18 mouse cellular contexts compared by ENCODE assay signal in the genomic region with DNA sequence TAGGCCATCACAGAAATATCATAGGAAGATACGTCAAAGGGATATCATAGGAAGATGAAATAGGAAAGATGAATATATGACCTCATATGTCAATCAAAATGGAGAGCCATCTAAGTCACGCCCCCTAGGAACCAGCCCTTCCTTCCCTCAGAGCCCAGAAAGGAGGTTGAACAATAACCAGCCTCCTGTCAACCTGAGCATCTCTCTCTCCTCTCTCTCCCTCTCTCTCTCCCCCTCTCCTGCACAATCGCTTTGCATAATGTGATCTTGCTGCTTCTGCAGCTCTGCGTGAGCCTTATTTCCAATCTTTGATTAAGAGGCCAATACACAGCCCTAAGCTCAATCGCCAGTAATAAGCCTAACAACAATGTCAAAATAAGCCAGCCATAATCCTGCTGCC.
DNase-seq lines count a peak whose midpoint lies in the region; ATAC-seq and TF ChIP-seq lines count a peak whose summit lies in the region.
"Had no signal": no experiment of that assay in that cellular context is flagged by ENCODE, and none has a peak within 500 bp of the region (broad histone marks: within the 10 kb centered on the region; RNA-seq: fewer than 3 reads in every experiment).

No protein-coding gene starts in this region.

- H3K36me3 ChIP-seq in neural tube, embryonic 15.5 days, result no peaks in the 10 kb centered on the region
- no peaks in the 10 kb centered on the region for H3K36me3 ChIP-seq in hindbrain, embryonic 14.5 days (replicated peaks; ENCODE audit: control insufficient read depth, insufficient read depth)
- H3K36me3 ChIP-seq in midbrain, postnatal 0 days (ENCODE audit: insufficient read depth, low read length), result no peaks in the 10 kb centered on the region
- H3K36me3 ChIP-seq: heart, embryonic 15.5 days had no signal

- H3K27me3 ChIP-seq in neural tube, embryonic 15.5 days (replicated peaks), result no peaks in the 10 kb centered on the region
- no peaks in the 10 kb centered on the region for H3K27me3 ChIP-seq in hindbrain, embryonic 14.5 days (ENCODE audit: control insufficient read depth, insufficient read depth, low read length)
- no peaks in the 10 kb centered on the region for H3K27me3 ChIP-seq in midbrain, postnatal 0 days (ENCODE audit: insufficient read depth, low read length)
- H3K27me3 ChIP-seq: heart, embryonic 15.5 days had no signal

- no peak for DNase-seq in frontal cortex, postnatal 25 days (ENCODE audit: low spot score in 2 of 2)
- DNase-seq in neural tube, embryonic 10.5 days (ENCODE audit: extremely low spot score, low spot score), result no peak
- no peak for DNase-seq in hindbrain, embryonic 14.5 days (ENCODE audit: low spot score)
- DNase-seq in midbrain, postnatal 0 days (ENCODE audit: low spot score), result no peak
- no peak for DNase-seq in gastrocnemius, adult 8-10 months (ENCODE audit: low spot score in 2 of 2)
- no peak for DNase-seq in lung, postnatal 10 days
- DNase-seq: adrenal gland, postnatal 36 days; cerebellum, adult 8-10 months; gastrocnemius, postnatal 36 days; kidney, adult 11 months; lung, adult 18-20 months; thymus, postnatal 14 days had no signal

- no peak overlapping the region for H3K4me2 ChIP-seq in neural tube, embryonic 15.5 days
- no peak overlapping the region for H3K4me2 ChIP-seq in hindbrain, embryonic 14.5 days (replicated peaks)
- no peak overlapping the region for H3K4me2 ChIP-seq in midbrain, postnatal 0 days (ENCODE audit: low read depth, low read length, poor library complexity, severe bottlenecking)
- H3K4me2 ChIP-seq: heart, embryonic 15.5 days; liver, embryonic 11.5 days had no signal

- H3K9me3 ChIP-seq in neural tube, embryonic 15.5 days (replicated peaks), result no peaks in the 10 kb centered on the region
- H3K9me3 ChIP-seq in hindbrain, embryonic 14.5 days (ENCODE audit: control insufficient read depth, low read length), result no peaks in the 10 kb centered on the region
- H3K9me3 ChIP-seq in midbrain, postnatal 0 days (ENCODE audit: low read length), result no peaks in the 10 kb centered on the region
- H3K9me3 ChIP-seq: heart, embryonic 15.5 days had no signal

- 74% methylated on average over 5 of the region's 5 CpGs for WGBS in neural tube, embryonic 15.5 days
- 58% methylated on average over 5 of the region's 5 CpGs for WGBS in hindbrain, embryonic 14.5 days
- 35% methylated on average over 5 of the region's 5 CpGs for WGBS in midbrain, postnatal 0 days

- H3K4me1 ChIP-seq in neural tube, embryonic 15.5 days, result peaks cover 16% of the 10 kb centered on the region
- H3K4me1 ChIP-seq in hindbrain, embryonic 14.5 days (replicated peaks; ENCODE audit: control insufficient read depth, insufficient read depth, low read length), result peaks cover 19% of the 10 kb centered on the region
- H3K4me1 ChIP-seq in midbrain, postnatal 0 days (ENCODE audit: insufficient read depth, low read length), result peaks cover 5% of the 10 kb centered on the region; the same call in 1 of the 2 replicates
- H3K4me1 ChIP-seq: heart, embryonic 15.5 days had no signal

- H3K4me3 ChIP-seq in neural tube, embryonic 15.5 days (replicated peaks), result no peak overlapping the region
- H3K4me3 ChIP-seq in hindbrain, embryonic 14.5 days (replicated peaks; ENCODE audit: low read length), result no peak overlapping the region
- H3K4me3 ChIP-seq in midbrain, postnatal 0 days (ENCODE audit: low read depth, low read length), result no peak overlapping the region
- H3K4me3 ChIP-seq: erythroblast, embryonic 14.5 days; heart, embryonic 15.5 days had no signal

- peak; percentile 10; the same call in 1 of the 2 replicates for ATAC-seq in frontal cortex, adult (ENCODE audit: low TSS enrichment)
- ATAC-seq in neural tube, embryonic 15.5 days (ENCODE audit: low FRiP score), result no peak
- no peak for ATAC-seq in hindbrain, embryonic 14.5 days (ENCODE audit: low FRiP score)
- ATAC-seq in midbrain, postnatal 0 days (ENCODE audit: low FRiP score), result peak; percentile 39; the same call in 1 of the 2 replicates

- TF ChIP-seq CTCF in midbrain, postnatal 0 days (IDR thresholded peaks at IDR 0.05), result no peak

- no peak overlapping the region for H3K9ac ChIP-seq in neural tube, embryonic 15.5 days (replicated peaks)
- no peak overlapping the region for H3K9ac ChIP-seq in hindbrain, embryonic 14.5 days
- H3K9ac ChIP-seq in midbrain, postnatal 0 days (replicated peaks; ENCODE audit: low read length, poor library complexity, severe bottlenecking), result no peak overlapping the region
- H3K9ac ChIP-seq: heart, embryonic 15.5 days had no signal

- peak overlapping the region; percentile 48; the same call in 1 of the 2 replicates for H3K27ac ChIP-seq in neural tube, embryonic 15.5 days (replicated peaks)
- H3K27ac ChIP-seq in hindbrain, embryonic 14.5 days, result 0 out of 2 replicates have a peak overlapping the region, but pooled peaks have one; percentile 30
- 0 out of 2 replicates have a peak overlapping the region, but pooled peaks have one; percentile 1 for H3K27ac ChIP-seq in midbrain, postnatal 0 days (ENCODE audit: low read depth, low read length)
- H3K27ac ChIP-seq: kidney, postnatal 0 days had no signal

Comparison
In these comparisons a context has a peak if more than half of its experiments do, and no peak if none do; other contexts are left out.
1. ATAC-seq: peak in frontal cortex, adult (single experiment) and midbrain, postnatal 0 days (single experiment); none in neural tube, embryonic 15.5 days (single experiment) and hindbrain, embryonic 14.5 days (single experiment).
2. Peak in every context shown above with its lines, with median percentiles within 50 percentile points of each other: H3K27ac ChIP-seq.